Mouse (Mus musculus): ENCODE measurements around the gene Prrg2. TPM values are rescaled to one million over a fixed set of nuclear protein-coding genes. Genes with fewer than 3 reads are reported as not detected.

The Prrg2 gene
- 3.9 TPM for polyA plus RNA-seq (2017; shearing (Covaris generic))

GRCm38 (mm10) chr7:45062239-45062835 is at the start of gene Prrg2, which contains the start of gene Nosip:
Prrg2 (minus strand) TSS chr7:45062677.
Nosip (plus strand) TSS chr7:45062429.

GRCm38 (mm10) chr7:45103652-45104180 is 41.2 kb upstream of the Prrg2 start, which contains the start of gene Fcgrt:
Fcgrt (minus strand) TSS chr7:45103851.

GRCm38 (mm10) chr7:45092048-45092447 is 29.6 kb upstream of the Prrg2 start, which contains the start of gene Rcn3:
Rcn3 (minus strand) TSS chr7:45092221.

GRCm38 (mm10) chr7:45052862-45053116 is 9.7 kb downstream of the Prrg2 start, which contains the start of gene Prr12:
Prr12 (minus strand) TSS chr7:45052881.

GRCm38 (mm10) chr7:45017242-45018061 is 45.0 kb downstream of the Prrg2 start, which contains the start of gene Rras:
Rras (plus strand) TSS chr7:45017961.

GRCm38 (mm10) chr7:45015957-45016612 is 46.4 kb downstream of the Prrg2 start, which contains the start of gene Scaf1:
Scaf1 (minus strand) TSS chr7:45016363.

Other genes with a start within 250 kb of the Prrg2 start
- gene Nup62, start 246.6 kb downstream of the Prrg2 start, polyA plus RNA-seq (2017; shearing (Covaris generic)): 61.7 TPM
- 2.9 TPM for gene Il4i1, start 246.3 kb downstream of the Prrg2 start, polyA plus RNA-seq (2017; shearing (Covaris generic))
- gene Atf5, start 246.0 kb downstream of the Prrg2 start, polyA plus RNA-seq (2017; shearing (Covaris generic)): 0.42 TPM
- gene Akt1s1, start 213.7 kb downstream of the Prrg2 start, polyA plus RNA-seq (2017; shearing (Covaris generic)): 17.3 TPM
- 97.4 TPM for gene Tbc1d17, start 213.6 kb downstream of the Prrg2 start, polyA plus RNA-seq (2017; shearing (Covaris generic))
- gene Pnkp, start 205.5 kb downstream of the Prrg2 start, polyA plus RNA-seq (2017; shearing (Covaris generic)): 93.3 TPM
- gene Ptov1, start 192.9 kb downstream of the Prrg2 start, polyA plus RNA-seq (2017; shearing (Covaris generic)): 9.7 TPM
- 40.3 TPM for gene Med25, start 170.0 kb downstream of the Prrg2 start, polyA plus RNA-seq (2017; shearing (Covaris generic))
- gene Fuz, start 166.6 kb downstream of the Prrg2 start, polyA plus RNA-seq (2017; shearing (Covaris generic)): 48.2 TPM
- gene Ap2a1, start 133.2 kb downstream of the Prrg2 start, polyA plus RNA-seq (2017; shearing (Covaris generic)): 33.7 TPM
- gene Tsks, start 119.5 kb downstream of the Prrg2 start, polyA plus RNA-seq (2017; shearing (Covaris generic)): not detected
- gene Cpt1c, start 87.8 kb downstream of the Prrg2 start, polyA plus RNA-seq (2017; shearing (Covaris generic)): 0.42 TPM
- gene Prmt1, start 76.1 kb downstream of the Prrg2 start, polyA plus RNA-seq (2017; shearing (Covaris generic)): 182 TPM
- 257 TPM for gene Irf3, start 65.0 kb downstream of the Prrg2 start, polyA plus RNA-seq (2017; shearing (Covaris generic))
- 32.8 TPM for gene Bcl2l12, start 64.0 kb downstream of the Prrg2 start, polyA plus RNA-seq (2017; shearing (Covaris generic))
- gene Scaf1, start 46.3 kb downstream of the Prrg2 start, polyA plus RNA-seq (2017; shearing (Covaris generic)): 30.0 TPM
- 8.7 TPM for gene Rras, start 44.7 kb downstream of the Prrg2 start, polyA plus RNA-seq (2017; shearing (Covaris generic))
- 4.7 TPM for gene Prr12, start 9.8 kb downstream of the Prrg2 start, polyA plus RNA-seq (2017; shearing (Covaris generic))
- gene Nosip, start 248 bp downstream of the Prrg2 start, polyA plus RNA-seq (2017; shearing (Covaris generic)): 126 TPM
- gene Rcn3, start 29.5 kb upstream of the Prrg2 start, polyA plus RNA-seq (2017; shearing (Covaris generic)): 124 TPM
- gene Fcgrt, start 41.2 kb upstream of the Prrg2 start, polyA plus RNA-seq (2017; shearing (Covaris generic)): 6.3 TPM
- 3,104 TPM for gene Rps11, start 61.8 kb upstream of the Prrg2 start, polyA plus RNA-seq (2017; shearing (Covaris generic))
- gene Rpl13a, start 66.1 kb upstream of the Prrg2 start, polyA plus RNA-seq (2017; shearing (Covaris generic)): 2,649 TPM
- gene Gm45713, start 73.6 kb upstream of the Prrg2 start, polyA plus RNA-seq (2017; shearing (Covaris generic)): not detected
- gene Flt3l, start 73.8 kb upstream of the Prrg2 start, polyA plus RNA-seq (2017; shearing (Covaris generic)): 220 TPM
- 55.1 TPM for gene Pih1d1, start 91.6 kb upstream of the Prrg2 start, polyA plus RNA-seq (2017; shearing (Covaris generic))
- gene Aldh16a1, start 91.9 kb upstream of the Prrg2 start, polyA plus RNA-seq (2017; shearing (Covaris generic)): 64.8 TPM
- gene Slc17a7, start 101.3 kb upstream of the Prrg2 start, polyA plus RNA-seq (2017; shearing (Covaris generic)): not detected
- not detected for gene Gfy, start 116.9 kb upstream of the Prrg2 start, polyA plus RNA-seq (2017; shearing (Covaris generic))
- not detected for gene Pth2, start 118.3 kb upstream of the Prrg2 start, polyA plus RNA-seq (2017; shearing (Covaris generic))
- 0.12 TPM for gene Ccdc155, start 142.2 kb upstream of the Prrg2 start, polyA plus RNA-seq (2017; shearing (Covaris generic))
- gene Dkkl1, start 149.5 kb upstream of the Prrg2 start, polyA plus RNA-seq (2017; shearing (Covaris generic)): 16.3 TPM
- gene Tead2, start 153.1 kb upstream of the Prrg2 start, polyA plus RNA-seq (2017; shearing (Covaris generic)): 3.0 TPM
- gene Cd37, start 176.4 kb upstream of the Prrg2 start, polyA plus RNA-seq (2017; shearing (Covaris generic)): 641 TPM
- not detected for gene Slc6a16, start 178.4 kb upstream of the Prrg2 start, polyA plus RNA-seq (2017; shearing (Covaris generic))
- not detected for gene Slc6a21, start 214.8 kb upstream of the Prrg2 start, polyA plus RNA-seq (2017; shearing (Covaris generic))